Mouse (Mus musculus) NIH3T3 (cell line): ENCODE measurements around the gene Capza2.
A peak's percentile ranks its signal among the peaks of the same experiment; 100 is the strongest.
"Not testable (repeated sequence)": the region's sequence is repeated elsewhere in the genome, so short reads cannot be mapped to it uniquely, and the experiment has no call there.

Source experiments
- DNase-seq: peaks from one replicate; pipeline ENCODE4 v3.0.0-alpha.2; 2012; ENCODE audit warnings: low read depth

Capza2 gene

DNA sequence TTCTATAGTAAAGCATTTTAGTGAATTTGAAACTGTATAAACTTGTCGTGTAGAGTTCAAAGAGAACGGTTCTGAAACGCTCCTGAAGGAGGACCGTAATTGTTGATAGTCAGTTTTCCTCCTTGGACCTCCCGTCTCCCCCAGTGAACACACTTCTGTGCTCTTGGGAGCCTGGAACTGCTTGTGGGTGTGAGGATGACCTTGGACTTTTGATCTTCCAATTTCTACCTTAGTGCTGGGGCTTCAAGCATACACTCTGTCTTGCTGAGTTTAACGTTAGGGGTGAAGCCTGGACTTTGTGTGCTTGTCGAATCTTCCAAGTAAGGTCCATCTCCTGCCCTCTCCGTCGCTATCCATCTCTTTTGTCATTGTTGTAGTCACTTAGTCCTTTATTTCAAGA, 4.0 kb downstream of the Capza2 start:
- DNase-seq = no peak

- DNase-seq = no peak
These were observed 6.7 kb downstream of the Capza2 start for GRCm38 (mm10) chr6:17642739-17643138.

DNA sequence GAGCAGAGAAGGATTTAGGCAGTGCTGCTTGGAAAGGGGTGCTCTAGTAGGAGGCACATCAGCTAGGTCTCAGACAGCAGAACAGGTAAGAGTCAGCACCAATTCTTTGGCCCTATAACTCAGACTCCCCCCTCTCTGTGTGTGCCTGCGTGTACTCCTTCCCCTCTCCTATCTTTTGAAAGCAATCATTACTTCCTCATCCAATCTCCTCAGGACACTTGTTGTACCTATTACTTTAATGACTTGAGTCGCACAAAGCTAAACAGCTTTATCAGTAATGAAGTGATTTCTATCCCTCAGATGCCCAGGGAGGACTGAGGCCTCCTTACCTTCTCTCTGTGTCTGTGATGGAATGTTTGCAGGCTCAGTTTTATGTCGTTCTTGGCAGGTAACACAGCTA, 10.1 kb downstream of the Capza2 start:
- no peak for DNase-seq

- no peak for DNase-seq
These were observed 16.1 kb downstream of the Capza2 start for GRCm38 (mm10) chr6:17652132-17652531.

DNA sequence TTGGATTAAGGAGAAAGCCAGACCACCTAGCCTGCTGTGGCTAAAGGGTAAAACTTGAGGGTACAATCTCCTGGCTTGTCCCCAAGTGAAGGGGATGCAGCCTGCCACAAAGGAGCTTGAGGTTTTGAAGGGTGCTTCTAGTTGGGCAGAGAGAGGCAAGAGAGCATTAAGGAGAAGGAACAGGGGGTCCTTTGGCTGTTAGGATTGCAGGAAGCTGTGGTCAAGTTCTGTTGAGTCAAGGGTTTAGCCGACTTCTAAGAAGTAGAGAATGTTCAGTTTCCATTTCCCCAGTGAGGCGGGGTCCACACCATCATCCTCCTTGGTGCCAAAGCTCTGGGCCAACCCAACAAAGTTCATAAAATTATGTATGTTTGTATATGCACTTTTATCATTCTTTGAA, 19.0 kb downstream of the Capza2 start:
- DNase-seq = no peak

DNA sequence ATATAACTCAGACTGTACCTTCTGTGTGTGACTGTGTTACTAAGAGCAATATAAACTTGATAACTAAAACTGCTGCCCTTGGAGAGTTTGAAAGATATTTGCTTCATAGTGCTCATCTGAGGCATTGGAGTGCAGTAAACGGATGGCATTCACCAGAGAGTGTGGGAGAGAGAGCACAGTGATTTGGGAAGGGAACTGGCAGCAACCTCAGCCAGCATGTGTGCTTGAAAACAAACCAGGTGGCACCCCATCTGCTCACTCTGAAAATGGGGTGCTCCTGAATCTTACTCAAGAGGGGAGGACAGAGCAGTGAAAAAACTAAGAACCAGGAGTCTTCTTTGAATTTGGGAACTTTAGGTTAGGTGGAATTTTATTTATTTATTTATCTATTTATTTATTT, 21.3 kb downstream of the Capza2 start:
- no peak for DNase-seq

DNA sequence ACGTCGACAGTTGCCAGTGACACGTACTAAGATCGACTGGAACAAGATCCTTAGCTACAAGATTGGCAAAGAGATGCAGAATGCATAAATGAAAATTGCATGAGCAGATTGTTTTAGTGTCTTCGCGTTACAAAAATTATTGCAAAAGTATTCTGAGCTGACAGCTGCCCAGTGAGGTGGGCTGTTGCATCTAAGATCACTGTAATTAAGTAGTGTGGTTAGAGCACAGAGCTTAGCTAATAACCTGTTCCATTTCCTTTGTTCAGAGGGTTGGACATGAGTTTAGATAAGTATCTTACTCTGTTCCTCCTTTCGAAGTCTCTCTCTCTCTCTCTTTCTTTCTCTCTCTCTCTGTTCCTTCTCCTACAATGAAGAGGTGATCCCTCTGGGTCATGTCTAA, 29.3 kb downstream of the Capza2 start:
- no peak for DNase-seq

DNA sequence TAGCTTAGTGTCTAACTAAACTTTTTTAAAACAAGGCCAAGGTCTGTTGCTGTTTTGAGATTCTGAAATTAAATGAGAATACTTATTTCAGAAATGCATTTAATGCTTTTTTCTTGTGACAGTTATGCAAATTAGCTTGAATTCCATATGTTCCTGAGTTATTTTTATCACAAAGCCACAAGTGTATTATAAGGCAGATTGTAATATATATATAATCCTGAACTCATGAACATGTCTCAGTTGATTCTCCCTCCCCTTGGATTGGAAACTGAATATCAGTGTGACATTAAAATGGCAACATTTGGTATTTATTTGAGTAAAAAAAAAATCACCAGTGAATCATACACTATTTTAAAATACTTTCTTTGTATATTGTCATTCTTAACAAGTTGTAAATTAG, 30.0 kb downstream of the Capza2 start:
- DNase-seq = no peak

DNA sequence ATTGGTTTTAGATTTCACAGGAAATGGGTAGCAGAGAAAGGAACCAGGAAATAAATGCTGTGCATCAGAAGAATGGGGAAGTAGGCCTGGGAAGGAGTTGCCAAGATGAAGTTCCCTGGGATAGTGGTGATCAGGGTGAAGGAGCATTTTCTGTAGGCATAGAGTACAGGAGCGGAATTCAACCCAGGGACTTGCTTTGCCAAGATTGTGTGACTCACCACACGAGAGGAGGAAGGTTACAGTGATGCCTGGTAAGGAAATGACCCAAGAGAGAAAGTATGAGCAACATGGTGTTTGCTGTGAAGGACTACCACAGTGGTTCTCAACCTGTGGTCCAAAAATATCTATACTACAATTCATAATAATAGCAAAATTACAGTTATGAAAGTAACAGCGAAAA, 31.8 kb downstream of the Capza2 start:
- DNase-seq = peak; percentile 63

GRCm38 (mm10) chr6:17668334-17668733, 32.3 kb downstream of the Capza2 start:
- DNase-seq = no peak

GRCm38 (mm10) chr6:17669826-17670225, 33.8 kb downstream of the Capza2 start:
- DNase-seq = peak; percentile 51

DNA sequence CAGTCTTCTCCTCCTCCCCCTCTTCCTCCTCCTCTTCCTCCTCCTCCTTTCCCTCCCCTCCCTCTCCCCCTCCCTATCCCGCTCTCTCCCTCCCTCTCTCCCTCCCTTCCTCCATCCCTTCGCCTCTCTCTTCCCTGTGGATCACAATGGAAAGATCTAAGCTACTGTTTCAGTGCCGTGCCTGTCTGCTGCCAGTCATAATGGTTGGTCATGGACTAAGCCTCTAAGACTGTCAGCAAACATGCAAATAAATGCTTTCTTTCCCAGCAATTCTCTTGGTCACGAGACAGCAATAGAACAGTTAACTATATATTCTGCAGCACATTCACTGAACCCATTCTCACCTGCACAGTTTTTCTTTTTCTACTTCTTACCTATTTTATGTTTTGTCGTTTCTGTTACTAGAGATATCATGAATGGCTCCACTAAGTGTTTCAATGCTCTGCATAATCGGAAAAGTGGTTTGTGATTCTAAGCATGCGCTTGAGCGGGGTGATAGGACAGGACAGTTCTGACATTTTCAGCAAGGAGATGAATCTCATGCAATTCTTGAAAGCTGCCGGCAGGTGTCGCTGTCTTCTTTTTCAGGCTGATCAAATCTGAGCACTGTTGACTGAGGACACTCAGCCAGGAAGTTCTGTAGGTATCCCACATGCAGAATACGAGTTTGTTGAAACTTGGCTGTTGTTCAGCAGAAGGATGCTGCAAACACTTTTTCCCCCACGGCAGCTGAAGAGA, 39.2 kb downstream of the Capza2 start:
- DNase-seq = peak; percentile 93

DNA sequence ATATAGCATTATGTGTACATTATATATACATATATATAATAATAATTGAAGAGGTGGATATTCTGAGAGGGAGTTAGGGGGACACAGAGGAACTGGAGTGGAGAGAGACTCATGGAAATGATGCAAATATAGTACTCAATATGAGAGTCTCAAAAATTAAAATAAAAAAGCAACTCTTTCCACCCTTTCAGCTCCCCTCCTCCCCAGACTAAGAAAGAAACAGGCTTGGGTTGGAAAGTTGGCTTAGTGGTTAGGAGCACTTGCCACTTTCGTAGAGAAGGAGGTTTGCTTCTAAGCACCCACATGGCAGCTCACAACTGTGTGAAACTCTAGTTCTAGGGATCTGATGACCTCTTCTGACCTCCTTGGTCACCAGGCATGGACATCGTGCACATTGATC, 41.0 kb downstream of the Capza2 start:
- no peak for DNase-seq

GRCm38 (mm10) chr6:17680266-17680925, 44.4 kb downstream of the Capza2 start:
- no peak for DNase-seq

DNA sequence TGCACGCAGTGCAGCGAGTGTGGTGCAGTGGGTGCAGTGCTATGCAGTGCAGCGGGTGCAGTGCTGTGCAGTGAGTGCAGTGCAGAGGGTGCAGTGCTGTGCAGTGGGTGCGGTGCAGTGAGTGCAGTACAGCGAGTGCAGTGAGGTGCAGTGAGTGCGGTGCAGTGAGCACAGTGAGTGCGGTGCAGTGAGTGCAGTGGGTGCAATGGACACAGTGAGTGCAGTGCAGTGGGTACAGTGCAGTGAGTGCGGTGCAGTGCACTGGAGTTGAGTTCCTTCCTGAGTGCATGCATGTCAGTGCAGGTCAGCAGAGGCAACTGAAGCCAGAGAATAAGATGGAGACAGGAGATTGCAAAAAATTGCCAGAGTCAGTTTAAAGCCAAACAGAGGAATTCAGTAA, 45.8 kb downstream of the Capza2 start:
- no peak for DNase-seq

DNA sequence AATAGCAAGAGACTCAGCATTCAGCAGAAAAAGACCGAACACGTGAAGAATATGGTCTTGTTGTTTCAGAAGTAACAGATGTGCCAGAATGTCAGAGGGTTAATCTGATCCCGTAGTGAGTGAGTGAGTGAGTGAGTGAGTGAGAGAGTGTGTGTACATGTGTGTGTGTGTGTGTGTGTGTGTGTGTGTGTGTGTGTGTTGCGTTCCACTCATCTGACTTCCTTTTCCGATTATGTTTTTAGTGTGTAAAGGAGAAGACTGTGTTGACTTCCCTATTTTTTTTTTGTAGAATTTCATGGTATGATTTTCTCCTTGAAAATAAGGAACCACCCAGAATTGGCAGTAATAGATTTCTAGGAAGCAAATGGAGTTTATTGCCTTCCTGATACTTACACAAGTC, 52.6 kb downstream of the Capza2 start:
- no peak for DNase-seq

- DNase-seq = no peak
These were observed 56.6 kb downstream of the Capza2 start, which contains the start of gene St7 for GRCm38 (mm10) chr6:17692647-17693046. TSS of gene St7 (plus strand) at chr6:17692933.

DNA sequence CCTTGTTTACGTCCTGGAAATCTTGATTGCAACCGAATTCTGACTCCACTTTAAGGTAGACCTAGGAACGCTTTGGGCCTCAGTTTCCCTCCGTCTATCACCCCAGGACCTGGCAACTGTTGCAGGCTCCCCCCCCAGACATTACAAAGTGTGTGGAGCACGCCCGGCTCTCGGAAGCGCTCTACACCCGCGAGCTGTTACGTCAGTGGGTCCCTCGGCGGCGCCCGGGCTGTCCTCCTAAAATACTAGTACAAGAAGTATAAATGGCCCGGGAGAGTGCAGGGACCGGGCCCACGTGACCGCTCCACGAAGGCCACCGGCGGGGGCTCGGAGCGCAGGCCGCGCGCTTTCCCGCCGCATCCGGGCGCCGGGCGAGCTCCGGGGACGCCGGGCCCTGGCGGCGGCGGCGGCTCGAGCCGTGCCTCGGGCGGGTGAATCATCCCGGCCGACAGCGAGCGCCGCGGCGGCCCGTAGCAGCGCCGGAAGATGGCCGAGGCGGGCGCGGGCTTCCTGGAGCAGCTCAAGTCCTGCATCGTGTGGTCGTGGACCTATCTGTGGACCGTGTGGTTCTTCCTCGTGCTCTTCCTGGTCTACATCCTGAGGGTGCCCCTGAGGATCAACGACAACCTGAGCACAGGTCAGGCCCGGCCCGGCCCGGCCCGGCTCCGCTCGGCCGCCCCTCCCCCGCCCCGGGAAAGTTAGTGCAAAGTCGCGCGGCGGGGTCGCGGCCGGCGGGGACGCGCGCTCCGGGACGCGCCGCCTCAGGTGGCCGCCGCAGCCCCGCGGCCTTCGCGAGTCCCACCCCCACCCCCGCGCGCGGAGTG, 57.9 kb downstream of the Capza2 start:
- DNase-seq = peak; percentile 84

- peak; percentile 82 for DNase-seq
These were observed 58.5 kb downstream of the Capza2 start for GRCm38 (mm10) chr6:17694550-17694951.

- DNase-seq = peak; percentile 88
These were observed 60.3 kb downstream of the Capza2 start for GRCm38 (mm10) chr6:17696321-17696734.

DNA sequence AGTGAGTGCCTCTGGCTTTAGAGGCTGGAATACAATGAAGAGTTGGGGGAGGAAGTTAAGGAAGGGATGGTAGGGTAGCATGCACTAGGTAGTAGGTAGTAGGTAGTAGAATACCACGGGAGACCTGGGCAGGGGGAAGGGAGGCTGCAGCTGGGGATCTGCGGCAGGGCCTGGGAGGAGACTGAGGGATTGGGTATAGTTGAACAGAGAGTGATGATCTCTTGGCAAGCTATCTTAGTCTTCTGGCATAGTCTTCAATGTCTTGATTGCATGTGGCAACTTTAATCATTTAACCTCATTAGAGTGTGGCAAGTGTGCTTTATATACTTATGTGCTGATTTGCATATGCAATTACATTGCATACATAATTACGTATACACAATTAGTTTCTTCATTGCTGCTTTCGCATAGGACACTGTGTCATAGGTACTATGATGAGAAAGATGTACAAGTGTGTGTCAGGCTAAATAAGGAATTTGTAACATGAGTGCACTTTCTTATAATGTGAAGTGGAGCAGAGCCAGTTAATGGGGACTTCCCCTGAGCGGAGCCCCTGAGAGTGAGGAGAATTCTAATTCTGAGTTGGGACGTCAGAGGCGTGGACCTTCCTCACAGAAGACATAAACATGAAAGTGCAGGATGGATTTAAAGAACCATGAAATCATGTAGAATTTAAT, 65.0 kb downstream of the Capza2 start:
- no peak for DNase-seq

DNA sequence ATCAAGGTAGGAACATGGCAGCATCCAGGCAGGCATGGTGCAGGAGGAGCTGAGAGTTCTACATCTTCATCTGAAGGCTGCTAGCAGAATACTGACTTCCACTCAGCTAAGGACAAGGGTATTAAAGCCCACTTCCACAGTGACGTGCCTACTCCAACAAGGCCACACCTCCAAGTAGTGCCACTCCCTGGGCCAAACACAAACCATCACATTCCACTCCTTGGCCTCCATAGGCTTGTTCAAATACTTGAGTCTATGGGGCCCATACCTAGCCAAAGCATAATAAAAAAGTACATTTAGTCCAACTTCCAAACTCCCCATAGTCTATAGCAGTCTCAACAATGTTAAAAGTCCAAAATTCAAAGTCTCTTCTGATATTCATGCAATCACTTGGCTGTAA, 68.0 kb downstream of the Capza2 start:
- DNase-seq = not testable (repeated sequence)
